In genomic region chr1:65178902-65179432, GRCm38 (mm10) we compare ENCODE assay signal across 8 mouse cellular contexts. TPM values are rescaled to one million over a fixed set of nuclear protein-coding genes. Genes with fewer than 3 reads are reported as not detected.
DNase-seq lines count a peak whose midpoint lies in the region; ATAC-seq and TF ChIP-seq lines count a peak whose summit lies in the region.

No protein-coding gene starts in this region.

- peak overlapping the region; percentile 45 for H3K4me3 ChIP-seq in cortical plate, adult 2 months (ENCODE audit: insufficient read depth, low read length)

- intact Hi-C loops in left cerebral cortex, postnatal 10 days (cut with DNase I): loop anchor here (2.0 to 5.0 kb wide), 3 partner anchors 66 to 462 kb away; no protein-coding TSS in a partner anchor

- no peaks in the 10 kb centered on the region for H3K4me1 ChIP-seq in cortical plate, adult 2 months (ENCODE audit: control insufficient read depth, insufficient read depth, low read length)

- peak; percentile 98 for DNase-seq in gastrocnemius, postnatal 10 days
- DNase-seq in left cerebral cortex, postnatal 10 days (ENCODE audit: extremely low spot score in 1 of 2, low spot score in 2 of 2): peak; percentile 98 to 99
- peak; percentile 94 for DNase-seq in right cerebral cortex, postnatal 25 days
- peak; percentile 96 to 99 for DNase-seq in urinary bladder, postnatal 4 days (ENCODE audit: low spot score in 2 of 2)

- peak; percentile 67 for TF ChIP-seq POLR2A in cortical plate, adult 2 months (IDR thresholded peaks at IDR 0.05; ENCODE audit: extremely low read depth, insufficient read depth, low read length)

- TF ChIP-seq CTCF in cortical plate, adult 2 months (IDR thresholded peaks at IDR 0.05; ENCODE audit: extremely low read depth, insufficient read depth, low read length): peak; percentile 76

- peak overlapping the region; percentile 25; the same call in 1 of the 2 replicates for H3K27ac ChIP-seq in cortical plate, adult 2 months (ENCODE audit: insufficient read depth, low read length)

- peak; percentile 45 for ATAC-seq in activated CD4-positive, CD25-positive, alpha-beta regulatory T cell, adult 4 months
- ATAC-seq in inflammation-experienced regulatory T-cells, adult 6 months: peak; percentile 46
- ATAC-seq in megakaryocyte-erythroid progenitor cell, adult 5-6 weeks (replicated peaks; ENCODE audit: low FRiP score, low TSS enrichment, poor library complexity, severe bottlenecking): peak; percentile 67

RNA-seq across cellular contexts. Expression of gene Idh1, which starts 7.3 kb away (rescaled TPM):
- polyA plus RNA-seq in activated CD4-positive, CD25-positive, alpha-beta regulatory T cell, adult 4 months (2017; shearing (Covaris generic)): 10 to 100 TPM in 1 of 2 experiments, 1 to 10 TPM in 1; 7.0 to 13.7 TPM
- polyA plus RNA-seq in cortical plate, adult 2 months (2012; rRNA removed): 36.7 and 37.6 TPM in 2 replicates
- total RNA-seq in gastrocnemius, postnatal 10 days (2021): 10 to 100 TPM; 40.7 to 40.9 TPM
- 10 to 100 TPM in 1 of 3 experiments, 1 to 10 TPM in 2; 6.3 to 13.0 (median 9.4) TPM for polyA plus RNA-seq in inflammation-experienced regulatory T-cells, adult 6 months (2017; shearing (Covaris generic))
- 100 to 1,000 TPM; 119 to 143 TPM for total RNA-seq in left cerebral cortex, postnatal 10 days (2021)
- 5.7 and 12.6 TPM in 2 replicates for total RNA-seq in megakaryocyte-erythroid progenitor cell, adult 5-6 weeks (2014; fragmentation: Nextera tagmentation)
- 5.3 and 21.9 TPM in 2 replicates for total RNA-seq in megakaryocyte-erythroid progenitor cell, adult 5-6 weeks (2017)

RNA-seq across cellular contexts. Expression of gene Pikfyve, which starts 7.5 kb away (rescaled TPM):
- 10 to 100 TPM; 11.5 to 13.6 TPM for polyA plus RNA-seq in activated CD4-positive, CD25-positive, alpha-beta regulatory T cell, adult 4 months (2017; shearing (Covaris generic))
- polyA plus RNA-seq in cortical plate, adult 2 months (2012; rRNA removed): 13.2 and 13.5 TPM in 2 replicates
- 10 to 100 TPM in 1 of 2 experiments, 1 to 10 TPM in 1; 8.9 to 12.7 TPM for total RNA-seq in gastrocnemius, postnatal 10 days (2021)
- polyA plus RNA-seq in inflammation-experienced regulatory T-cells, adult 6 months (2017; shearing (Covaris generic)): 10 to 100 TPM in 2 of 3 experiments, 1 to 10 TPM in 1; 9.5 to 14.6 (median 13.5) TPM
- 10 to 100 TPM; 39.9 to 42.3 TPM for total RNA-seq in left cerebral cortex, postnatal 10 days (2021)
- total RNA-seq in megakaryocyte-erythroid progenitor cell, adult 5-6 weeks (2014; fragmentation: Nextera tagmentation): 15.4 and 38.5 TPM in 2 replicates
- total RNA-seq in megakaryocyte-erythroid progenitor cell, adult 5-6 weeks (2017): 23.1 and 24.2 TPM in 2 replicates

RNA-seq across cellular contexts. Expression of gene D630023F18Rik, which starts 56.0 kb away (rescaled TPM):
- polyA plus RNA-seq in activated CD4-positive, CD25-positive, alpha-beta regulatory T cell, adult 4 months (2017; shearing (Covaris generic)): not detected
- polyA plus RNA-seq in cortical plate, adult 2 months (2012; rRNA removed): 4.7 and 6.8 TPM in 2 replicates
- not detected for total RNA-seq in gastrocnemius, postnatal 10 days (2021)
- polyA plus RNA-seq in inflammation-experienced regulatory T-cells, adult 6 months (2017; shearing (Covaris generic)): not detected
- 10 to 100 TPM; 15.1 to 18.3 TPM for total RNA-seq in left cerebral cortex, postnatal 10 days (2021)
- total RNA-seq in megakaryocyte-erythroid progenitor cell, adult 5-6 weeks (2014; fragmentation: Nextera tagmentation): not detected in 2 replicates
- total RNA-seq in megakaryocyte-erythroid progenitor cell, adult 5-6 weeks (2017): not detected in 2 replicates

RNA-seq across cellular contexts. Expression of gene Gm28845, which starts 59.6 kb away (rescaled TPM):
- polyA plus RNA-seq in activated CD4-positive, CD25-positive, alpha-beta regulatory T cell, adult 4 months (2017; shearing (Covaris generic)): not detected
- polyA plus RNA-seq in cortical plate, adult 2 months (2012; rRNA removed): 0.83 and 1.7 TPM in 2 replicates
- total RNA-seq in gastrocnemius, postnatal 10 days (2021): not detected
- not detected for polyA plus RNA-seq in inflammation-experienced regulatory T-cells, adult 6 months (2017; shearing (Covaris generic))
- total RNA-seq in left cerebral cortex, postnatal 10 days (2021): 1 to 10 TPM; 1.4 to 1.7 TPM
- not detected in 2 replicates for total RNA-seq in megakaryocyte-erythroid progenitor cell, adult 5-6 weeks (2014; fragmentation: Nextera tagmentation)
- not detected in 2 replicates for total RNA-seq in megakaryocyte-erythroid progenitor cell, adult 5-6 weeks (2017)

Comparison
In these comparisons a context has a peak if more than half of its experiments do, and no peak if none do; other contexts are left out.
1. Peak in every context shown above with its lines: DNase-seq, ATAC-seq, H3K4me3 ChIP-seq and H3K27ac ChIP-seq.
2. RNA of gene D630023F18Rik, which starts 56.0 kb away (total RNA-seq): 15.1 to 18.3 TPM in left cerebral cortex, postnatal 10 days; not detected in gastrocnemius, postnatal 10 days and not detected in megakaryocyte-erythroid progenitor cell, adult 5-6 weeks; every median in the first group is over 10 times any median in the second.